Mouse (Mus musculus): Measurements from ENCODE around the gene Abcc2. TPM values are rescaled to one million over a fixed set of nuclear protein-coding genes. Genes with fewer than 3 reads are reported as not detected.

Abcc2 gene
- total RNA-seq (2022) = under 1 TPM in 2 of 4 experiments, not detected in 2; 0.06 to 0.33 TPM

GRCm38 (mm10) chr19:43781980-43782379 is at the start of gene Abcc2:
Gene Abcc2, plus strand, starts transcription at chr19:43782192.
- DNase-seq (ENCODE audit: low spot score in 2 of 2) = no peak

DNA sequence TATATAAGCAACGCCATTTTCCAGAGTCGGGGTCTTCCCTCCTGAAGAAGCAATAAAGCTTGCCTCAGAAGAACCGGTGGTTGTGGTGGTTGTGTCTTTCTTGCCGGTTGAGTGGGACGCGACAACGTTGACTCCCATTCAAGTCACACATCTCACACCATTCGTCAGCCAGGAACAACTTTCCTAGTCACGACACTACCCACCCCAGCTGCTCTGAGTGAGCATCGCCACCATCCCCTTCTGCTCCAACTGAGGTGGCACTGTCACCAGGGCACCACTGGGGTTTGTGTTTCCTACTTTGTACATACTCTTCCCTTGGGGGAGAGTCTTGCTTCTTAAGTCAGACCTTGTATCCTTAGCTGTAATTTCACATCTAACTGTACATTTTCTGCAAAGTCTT is 43.6 kb upstream of the Abcc2 start:
- no peak for DNase-seq (ENCODE audit: low spot score in 2 of 2)

DNA sequence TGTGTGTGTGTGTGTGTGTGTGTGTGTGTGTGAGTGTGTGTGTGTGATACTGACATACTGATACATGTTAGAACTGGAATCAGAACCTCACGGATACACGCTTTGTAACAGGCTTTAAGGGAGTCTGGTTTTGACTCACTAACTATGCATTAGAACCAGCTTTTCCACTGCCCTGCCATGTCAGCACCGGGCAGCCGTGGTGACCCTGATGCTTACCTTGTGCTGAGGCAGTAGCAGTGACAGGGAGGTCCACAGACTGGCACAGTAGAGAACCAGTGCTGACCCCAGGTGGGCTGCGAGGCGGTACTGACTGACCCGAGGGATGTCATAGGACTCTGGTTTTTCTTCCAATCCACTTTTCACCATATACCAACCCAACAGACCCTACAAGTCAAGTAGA is 38.6 kb upstream of the Abcc2 start:
- DNase-seq (ENCODE audit: low spot score in 2 of 2) = no peak

- DNase-seq (ENCODE audit: low spot score in 2 of 2) = no peak
These were observed 36.3 kb upstream of the Abcc2 start for GRCm38 (mm10) chr19:43745740-43746139.

DNA sequence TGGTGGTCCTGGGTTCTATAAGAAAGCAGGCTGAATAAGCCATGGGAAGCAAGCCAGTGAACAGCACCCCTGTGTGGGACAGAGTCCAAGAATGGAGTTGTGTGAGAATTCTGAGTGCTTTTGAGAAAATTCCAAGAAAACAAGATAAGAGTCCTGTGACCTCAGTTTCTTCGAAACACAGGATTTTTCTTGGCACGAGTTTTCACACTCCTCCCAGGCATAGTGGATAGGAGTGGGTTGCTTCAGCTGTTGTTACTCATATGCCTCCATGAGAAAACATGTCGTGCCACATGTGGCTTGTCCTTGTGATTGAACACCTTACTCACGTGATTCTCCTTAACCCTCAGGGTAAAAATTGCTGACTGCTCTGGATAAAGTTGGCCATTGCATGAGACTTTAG is 34.1 kb upstream of the Abcc2 start:
- DNase-seq (ENCODE audit: low spot score in 2 of 2) = no peak

GRCm38 (mm10) chr19:43750008-43750407 is 32.0 kb upstream of the Abcc2 start:
- no peak for DNase-seq (ENCODE audit: low spot score in 2 of 2)

DNA sequence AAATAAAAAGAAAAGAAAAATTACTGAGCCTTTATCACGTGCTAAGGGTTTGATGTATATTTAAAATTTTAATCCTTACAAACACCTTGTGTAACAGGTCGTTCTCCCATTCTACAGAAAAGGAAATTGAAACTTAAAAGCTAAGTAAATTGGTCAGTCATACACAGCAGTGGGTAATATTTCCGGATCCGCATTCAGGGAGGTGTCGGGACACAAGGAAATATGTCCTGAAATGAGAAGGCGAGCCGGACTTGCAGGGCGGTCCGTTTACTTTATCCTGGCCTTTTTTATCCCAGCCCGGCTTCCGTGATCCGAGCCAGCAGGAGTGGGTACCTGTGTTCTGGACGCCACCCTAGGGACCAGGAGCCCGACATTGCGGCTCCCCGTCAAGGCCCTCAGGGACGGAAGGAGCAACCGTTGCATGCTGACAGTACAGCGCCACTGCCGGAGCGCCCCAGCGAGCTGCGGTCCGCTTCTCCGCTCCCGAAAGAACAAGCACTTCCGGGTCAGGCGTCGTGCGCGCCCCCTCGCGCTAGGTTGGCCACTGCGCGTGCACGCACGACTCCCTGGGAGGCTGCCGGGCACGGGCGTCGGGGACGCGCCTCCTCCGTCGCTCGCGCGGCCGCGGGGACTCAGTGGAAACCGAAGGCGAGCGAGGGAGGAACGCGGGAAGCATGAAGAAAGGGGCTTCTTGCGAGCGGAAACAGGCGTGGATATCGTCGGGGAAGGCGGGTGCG is 29.3 kb upstream of the Abcc2 start, which contains the start of the genes Cutc and Cox15:
Gene Cutc (plus strand): TSS at position 508 of the 737 bp plus-strand sequence.
Gene Cox15 (minus strand): TSS at position 512 of the 737 bp plus-strand sequence.
- DNase-seq (ENCODE audit: low spot score in 2 of 2) = peak; percentile 90 to 94

GRCm38 (mm10) chr19:43753226-43753835 is 28.7 kb upstream of the Abcc2 start:
- DNase-seq (ENCODE audit: low spot score in 2 of 2) = peak; percentile 84 to 89

DNA sequence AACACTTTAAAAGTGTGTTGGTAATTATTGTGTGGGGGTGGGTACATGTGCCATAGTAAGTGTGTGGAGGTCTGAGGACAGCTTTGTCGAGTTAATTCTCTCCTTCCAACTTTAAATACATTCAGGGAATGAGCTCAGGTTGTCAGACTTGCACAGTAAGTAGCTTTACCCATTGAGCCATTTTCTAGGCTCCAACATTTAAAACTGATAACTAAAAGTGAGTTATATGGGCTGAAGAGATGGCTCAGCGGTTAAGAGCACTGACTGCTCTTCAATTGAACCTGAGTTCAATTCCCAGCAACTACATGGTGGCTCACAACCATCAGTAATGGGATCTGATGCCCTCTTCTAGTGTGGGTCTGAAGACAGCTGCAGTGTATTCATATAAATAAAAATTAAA is 27.8 kb upstream of the Abcc2 start:
- no peak for DNase-seq (ENCODE audit: low spot score in 2 of 2)

DNA sequence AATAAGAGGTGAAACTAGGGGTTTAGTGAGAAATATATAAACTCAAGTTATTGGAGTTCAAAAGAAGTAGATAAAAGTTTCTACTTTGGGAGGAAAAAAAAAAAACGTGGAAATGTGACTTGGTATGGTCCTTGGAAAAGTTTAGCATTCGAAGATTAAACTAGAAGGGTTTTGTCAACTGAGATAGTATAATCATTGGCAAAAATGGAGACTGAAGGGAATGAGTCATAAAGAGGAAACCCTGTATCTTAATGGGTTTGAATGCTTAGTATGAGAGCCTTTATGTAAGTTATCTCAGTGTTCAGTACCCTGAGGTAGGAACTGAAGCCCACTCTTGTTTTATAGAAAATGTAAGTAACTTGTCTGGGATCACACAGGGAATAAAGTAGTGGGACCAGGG is 27.1 kb upstream of the Abcc2 start:
- no peak for DNase-seq (ENCODE audit: low spot score in 2 of 2)

GRCm38 (mm10) chr19:43760504-43760903 is 21.5 kb upstream of the Abcc2 start:
- DNase-seq (ENCODE audit: low spot score in 2 of 2) = peak in 1 of 2 experiments; percentile 51

- no peak for DNase-seq (ENCODE audit: low spot score in 2 of 2)
These were observed 20.3 kb upstream of the Abcc2 start for GRCm38 (mm10) chr19:43761543-43762256.

GRCm38 (mm10) chr19:43762410-43762809 is 19.6 kb upstream of the Abcc2 start:
- no peak for DNase-seq (ENCODE audit: low spot score in 2 of 2)

DNA sequence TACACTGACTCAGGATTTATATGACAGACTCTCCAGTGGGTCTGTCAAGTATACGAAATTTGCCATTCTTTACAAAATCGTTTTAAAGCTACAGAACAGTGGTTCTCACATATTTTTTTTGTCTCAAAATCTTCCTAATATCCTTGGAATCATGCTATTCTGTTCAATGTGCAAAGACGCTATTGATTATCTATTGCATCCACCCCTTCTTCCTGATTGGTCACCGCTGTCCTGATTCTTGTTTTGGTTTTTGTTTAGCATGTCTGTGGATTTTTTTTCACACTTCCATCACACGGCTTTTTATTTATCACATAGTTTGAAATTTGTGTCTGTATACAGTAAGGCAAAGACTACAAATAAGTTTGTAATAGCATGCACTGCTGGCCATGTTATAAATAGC is 15.5 kb upstream of the Abcc2 start:
- DNase-seq (ENCODE audit: low spot score in 2 of 2) = no peak

DNA sequence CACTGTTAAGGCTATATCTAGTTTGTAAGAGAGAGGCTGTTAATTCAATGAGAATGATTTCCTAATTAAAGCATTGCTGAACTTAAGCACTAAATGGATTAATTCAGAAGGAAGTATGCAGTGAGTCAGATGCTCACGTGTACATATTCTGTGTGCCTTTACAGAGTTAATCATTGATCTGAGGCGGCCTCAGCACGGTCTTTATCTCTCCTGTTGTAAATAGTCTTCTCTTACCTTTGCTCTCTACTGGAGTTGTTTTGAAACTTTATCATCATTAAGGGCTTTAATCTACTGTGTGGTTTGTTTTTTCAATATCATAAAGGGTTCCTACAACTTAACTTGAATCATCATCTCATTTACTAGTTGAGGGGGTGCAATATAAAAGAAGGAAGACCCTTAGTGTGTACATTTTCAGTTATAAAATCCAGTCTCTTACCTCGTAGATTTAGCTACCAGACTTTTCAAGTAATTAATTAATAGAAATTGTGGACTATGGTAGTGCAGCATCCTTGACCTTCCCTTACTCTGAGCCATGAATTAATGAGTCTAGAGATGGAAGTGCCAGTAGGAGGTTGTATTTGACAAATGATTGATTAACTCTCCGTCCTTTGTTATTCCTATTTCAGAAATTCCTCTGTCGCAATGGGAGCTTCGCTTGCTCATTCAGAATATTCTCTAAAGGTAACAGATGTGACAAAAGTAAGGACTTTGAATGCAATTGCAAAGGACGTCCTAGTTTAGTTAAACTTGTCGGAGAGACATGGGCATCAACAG is 14.3 kb upstream of the Abcc2 start:
- DNase-seq (ENCODE audit: low spot score in 2 of 2) = no peak

- no peak for DNase-seq (ENCODE audit: low spot score in 2 of 2)
These were observed 12.5 kb upstream of the Abcc2 start for GRCm38 (mm10) chr19:43769366-43769960.

- no peak for DNase-seq (ENCODE audit: low spot score in 2 of 2)
These were observed 11.4 kb upstream of the Abcc2 start for GRCm38 (mm10) chr19:43770584-43770983.

GRCm38 (mm10) chr19:43771499-43771969 is 10.5 kb upstream of the Abcc2 start:
- no peak for DNase-seq (ENCODE audit: low spot score in 2 of 2)

- DNase-seq (ENCODE audit: low spot score in 2 of 2) = no peak
These were observed 9.7 kb upstream of the Abcc2 start for GRCm38 (mm10) chr19:43772311-43772710.

DNA sequence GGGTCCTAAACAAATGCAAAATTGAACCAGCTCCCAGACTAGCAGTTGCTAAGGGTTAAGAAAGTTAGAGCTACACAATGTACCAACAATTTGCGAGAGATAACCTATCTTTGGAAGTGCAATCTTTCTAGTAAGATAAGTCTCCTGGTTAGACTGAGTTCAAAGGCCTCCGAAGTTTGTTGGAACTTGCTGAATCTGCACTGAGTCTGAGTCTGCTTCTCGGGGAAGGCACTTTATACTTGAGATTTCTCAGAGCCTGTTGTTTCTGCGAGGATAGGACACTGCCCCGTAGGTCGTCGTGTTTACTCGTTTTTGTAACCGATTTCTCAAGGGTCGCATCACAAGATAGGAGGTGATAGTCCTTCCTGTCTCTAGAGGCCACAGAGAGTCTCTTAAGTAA is 6.6 kb upstream of the Abcc2 start:
- no peak for DNase-seq (ENCODE audit: low spot score in 2 of 2)

DNA sequence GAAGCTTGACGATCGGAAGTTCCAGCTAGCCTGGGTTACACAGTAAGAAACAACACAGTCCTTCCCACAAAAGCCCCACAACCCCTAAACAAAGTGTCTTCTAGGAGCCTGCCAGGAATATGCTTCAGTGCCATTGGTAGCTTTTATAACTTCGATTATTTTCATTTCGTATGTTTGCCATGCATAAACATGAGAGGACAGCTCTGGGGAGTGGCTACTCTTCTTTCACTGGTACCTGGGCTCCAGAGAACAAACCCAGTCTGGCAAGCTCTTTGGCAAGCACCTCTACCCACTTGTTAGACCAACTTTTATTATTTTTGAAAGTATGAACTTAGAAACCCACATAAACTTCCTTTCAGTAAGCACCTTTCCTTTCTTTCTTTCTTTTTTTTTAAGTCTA is 5.4 kb upstream of the Abcc2 start:
- no peak for DNase-seq (ENCODE audit: low spot score in 2 of 2)

Data from layer of hippocampus, adult 8-10 months (tissue).